Mouse (Mus musculus) layer of hippocampus, postnatal 36 days (tissue): Measurements from ENCODE around the gene 4930513O06Rik. TPM values are rescaled to one million over a fixed set of nuclear protein-coding genes. Genes with fewer than 3 reads are reported as not detected.

ENCODE experiments used
- DNase-seq, 2 experiments: peaks; one replicate each; pipeline ENCODE4 v3.0.0; 2022
- total RNA-seq, 2 experiments: library from RNA; stranded (reverse); gene quantifications; 2 replicates each; pipeline ENCODE4 v1.2.3; 2021

4930513O06Rik gene
- not detected for total RNA-seq

- DNase-seq = no peak
Observed at GRCm38 (mm10) chrX:139085943-139086342, at the start of gene 4930513O06Rik. TSS of gene 4930513O06Rik (plus strand) at chrX:139086243.

- DNase-seq = no peak
Observed at GRCm38 (mm10) chrX:139037666-139038065, 48.4 kb upstream of the 4930513O06Rik start.

- DNase-seq = no peak
Observed at GRCm38 (mm10) chrX:139039314-139039713, 46.7 kb upstream of the 4930513O06Rik start.

DNA sequence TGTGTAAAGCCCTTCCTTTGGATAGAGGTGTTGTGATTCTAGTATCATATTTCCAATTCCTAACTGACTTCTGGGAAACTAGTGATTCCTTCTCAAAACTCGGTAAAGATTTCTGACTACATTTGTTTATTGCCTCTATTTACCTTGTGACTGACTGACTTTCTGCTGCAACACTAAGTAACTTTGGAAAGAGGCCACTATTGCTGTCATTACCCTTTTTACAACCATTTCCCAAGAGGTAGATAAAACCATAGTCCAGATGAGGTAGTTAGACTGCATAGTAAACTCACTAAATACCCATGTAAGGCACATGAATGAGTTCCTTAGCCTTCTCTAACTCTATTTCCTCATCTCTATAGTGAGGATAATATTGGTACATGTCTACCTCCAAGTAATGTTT is 44.9 kb upstream of the 4930513O06Rik start:
- DNase-seq = no peak

GRCm38 (mm10) chrX:139051976-139052375 is 34.1 kb upstream of the 4930513O06Rik start:
- DNase-seq = no peak

- DNase-seq = no peak
Observed at GRCm38 (mm10) chrX:139053149-139053548, 32.9 kb upstream of the 4930513O06Rik start.

- no peak for DNase-seq
Observed at GRCm38 (mm10) chrX:139064078-139064477, 22.0 kb upstream of the 4930513O06Rik start.

DNA sequence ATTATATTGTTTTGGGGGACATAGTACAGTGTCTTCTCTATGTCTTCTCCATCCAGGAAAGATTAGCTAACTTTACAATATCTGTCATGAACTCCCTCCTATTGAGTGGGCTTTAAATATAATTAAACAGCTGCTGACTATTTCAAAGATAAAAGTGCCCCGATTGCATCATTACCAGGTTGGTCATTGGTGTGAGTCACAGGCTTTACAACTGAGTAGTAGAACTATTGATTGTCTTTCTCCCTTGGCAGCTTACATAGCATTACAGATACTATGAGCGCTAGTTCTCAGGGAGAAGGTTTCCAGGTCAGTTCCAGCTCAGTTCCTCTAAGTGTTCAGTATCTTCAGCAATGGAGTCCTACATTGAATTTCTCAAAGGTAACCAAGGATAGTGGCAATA is 7.5 kb upstream of the 4930513O06Rik start:
- DNase-seq = no peak

- no peak for DNase-seq
Observed at GRCm38 (mm10) chrX:139085077-139085476, 966 bp upstream of the 4930513O06Rik start, which contains the start of gene Serpina7. TSS of gene Serpina7 (minus strand) at chrX:139085236.

- no peak for DNase-seq
Observed at GRCm38 (mm10) chrX:139097197-139097596, 11.2 kb downstream of the 4930513O06Rik start.

- DNase-seq = no peak
Observed at GRCm38 (mm10) chrX:139134031-139134430, 48.0 kb downstream of the 4930513O06Rik start.

Other genes with a start within 250 kb of the 4930513O06Rik start
- gene Nrk, start 171.8 kb upstream of the 4930513O06Rik start, total RNA-seq = under 1 TPM in 1 of 2 experiments, not detected in 1; 0.08 TPM
- gene Serpina7, start 1.0 kb upstream of the 4930513O06Rik start, total RNA-seq = not detected
- gene 4933428M09Rik, start 93.0 kb downstream of the 4930513O06Rik start, total RNA-seq = not detected
- gene Mum1l1, start 123.8 kb downstream of the 4930513O06Rik start, total RNA-seq = 1 to 10 TPM; 4.0 TPM
- not detected for gene Trap1a, start 247.4 kb downstream of the 4930513O06Rik start, total RNA-seq